Mouse (Mus musculus) midbrain, embryonic 11.5 days (tissue): Measurements from ENCODE around the gene Sun2. TPM values are rescaled to one million over a fixed set of nuclear protein-coding genes. Genes with fewer than 3 reads are reported as not detected.

Source experiments
- ATAC-seq: fragments of 200-750 bp; cut with Nextera tagmentation; 2 replicates; pipeline ENCODE4 v1.8.0; 2017; ENCODE audit warnings: moderate TSS enrichment, moderate library complexity; ENCODE audit not compliant: low FRiP score
- DNase-seq: peaks from one replicate; pipeline ENCODE4 v3.0.0; 2015; ENCODE audit warnings: low spot score; ENCODE audit errors: missing footprints
- H3K27ac ChIP-seq: fragments of 300-500 bp; sonication (generic); 2 replicates; pipeline ENCODE4 v1.5.1; 2014; ENCODE audit warnings: low read depth, low read length
- H3K27me3 ChIP-seq: fragments of 300-500 bp; sonication (generic); 2 replicates; pipeline ENCODE4 v1.6.1; 2014; ENCODE audit warnings: mild to moderate bottlenecking, low read length, moderate library complexity, mixed read lengths; ENCODE audit not compliant: control insufficient read depth, insufficient read depth
- H3K36me3 ChIP-seq: fragments of 300-500 bp; sonication (generic); 2 replicates; pipeline ENCODE4 v1.6.1; 2014; ENCODE audit warnings: mild to moderate bottlenecking, low read length, moderate library complexity, mixed read lengths; ENCODE audit not compliant: control insufficient read depth, insufficient read depth
- H3K4me1 ChIP-seq: fragments of 300-500 bp; sonication (generic); 2 replicates; pipeline ENCODE4 v1.6.1; 2014; ENCODE audit warnings: low read length; ENCODE audit not compliant: control insufficient read depth, insufficient read depth
- H3K4me2 ChIP-seq: fragments of 300-500 bp; sonication (generic); 2 replicates; pipeline ENCODE4 v1.6.1; 2014; ENCODE audit warnings: mild to moderate bottlenecking, moderate library complexity
- H3K4me3 ChIP-seq: fragments of 300-500 bp; sonication (generic); 2 replicates; pipeline ENCODE4 v1.5.1; 2014; ENCODE audit warnings: low read depth, low read length
- H3K9ac ChIP-seq: fragments of 300-500 bp; sonication (generic); 2 replicates; pipeline ENCODE4 v1.6.1; 2014; ENCODE audit warnings: low read length
- H3K9me3 ChIP-seq: fragments of 300-500 bp; sonication (generic); 2 replicates; pipeline ENCODE4 v1.6.1; 2016; ENCODE audit warnings: low read length; ENCODE audit not compliant: control insufficient read depth
- WGBS: fragments of 180-500 bp; shearing (Covaris S2); extraction: QIAGEN DNeasy Blood & Tissue Kit; methylation state at CpG from one replicate; pipeline ENCODE4 v1.1.7; 2014; 5-methylcytosine and 5-hydroxymethylcytosine counted together
- polyA plus RNA-seq: library from polyadenylated mRNA; unstranded; fragments of >200 nt; fragmentation: Nextera tagmentation; extraction: Ambion mirVana; gene quantifications from 2 replicates; pipeline ENCODE4 v1.2.1, GENCODE M21; 2014

The Sun2 gene
- polyA plus RNA-seq, 1 experiment from 2014 or later, result 4.2 TPM

DNA sequence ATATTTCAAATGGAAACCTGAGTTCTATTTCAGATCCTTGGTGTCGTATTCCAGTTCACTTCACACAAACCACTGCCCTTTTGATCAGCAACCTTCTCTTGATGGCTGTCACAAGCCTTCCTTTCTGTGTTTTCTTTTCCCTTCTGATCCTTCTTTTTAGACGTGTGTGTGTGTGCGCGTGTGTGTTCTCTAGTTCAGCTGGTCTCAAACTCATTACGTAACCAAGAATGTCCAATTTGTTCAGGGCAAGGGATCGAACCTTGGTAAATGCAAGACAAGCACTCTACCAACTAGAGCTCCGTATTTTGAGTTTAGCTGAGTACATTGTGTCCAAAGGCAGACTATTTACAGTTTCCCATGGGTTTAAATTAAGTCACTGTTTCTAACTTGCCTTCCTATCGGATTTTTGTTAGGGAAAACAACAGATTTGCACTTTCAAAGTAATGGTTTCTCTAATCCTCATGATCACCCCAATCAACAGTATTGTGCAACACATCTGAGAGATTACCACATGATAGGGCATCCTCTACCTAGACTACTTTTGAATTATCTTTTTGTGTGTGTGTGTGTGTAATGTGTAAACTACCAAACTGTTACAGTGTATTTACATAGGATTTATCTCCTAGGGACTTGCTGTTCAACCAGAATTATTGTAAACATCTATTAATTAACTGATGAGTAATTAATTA lies 53.9 kb downstream of the Sun2 start:
- Histone ChIP-seq H3K9ac (peak overlapping the region; percentile 84), H3K27me3 (no peaks in the 10 kb centered on the region), H3K4me3 (peak overlapping the region; percentile 79), H3K27ac (peak overlapping the region; percentile 85), H3K9me3 (no peaks in the 10 kb centered on the region), H3K4me1 (peaks cover 41% of the 10 kb centered on the region), H3K4me2 (peak overlapping the region; percentile 66), H3K36me3 (no peaks in the 10 kb centered on the region)
- WGBS, result 5% methylated on average over 8 of the region's 8 CpGs
- no peak for ATAC-seq
- DNase-seq, result no peak

DNA sequence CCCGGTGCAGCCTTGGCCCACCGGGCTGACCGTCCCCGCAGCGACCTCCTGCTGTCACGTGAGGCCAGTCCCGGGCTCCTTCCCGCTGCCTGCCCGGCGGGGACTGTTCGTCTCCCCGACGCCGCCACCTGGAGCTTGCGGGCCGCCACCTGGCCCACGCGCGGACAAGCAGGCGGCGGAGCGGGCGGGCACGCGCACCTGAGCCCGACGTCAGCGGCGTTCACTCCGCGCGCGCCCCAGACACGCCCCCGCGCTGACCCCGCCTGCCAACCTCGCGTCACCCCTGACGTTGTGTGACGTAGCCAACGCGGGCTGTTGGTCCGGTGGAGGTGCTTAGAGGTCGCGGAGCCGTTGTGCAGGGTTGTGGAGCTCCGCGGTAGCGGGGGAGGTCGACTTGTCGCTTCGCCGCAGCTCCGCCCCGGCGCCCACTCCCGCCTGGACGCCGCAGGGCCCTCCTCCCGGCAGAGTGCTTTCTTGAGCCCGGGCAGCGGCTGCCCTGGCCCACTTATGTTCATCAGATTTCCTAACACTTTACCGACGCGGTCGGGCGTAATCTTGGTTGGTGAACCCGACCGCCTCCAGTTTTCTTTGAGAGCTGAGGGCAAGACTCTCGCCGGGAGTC lies 54.6 kb downstream of the Sun2 start, which contains the start of gene Josd1:
Gene Josd1, minus strand, starts transcription at position 274 of the 622 bp plus-strand sequence.
- peaks cover 40% of the 10 kb centered on the region for H3K4me1 ChIP-seq
- H3K9ac ChIP-seq, result peak within 1 kb of the TSS; percentile 84
- peak; percentile 100 for DNase-seq
- no peaks in the 10 kb centered on the region for H3K9me3 ChIP-seq
- H3K4me2 ChIP-seq, result peak within 1 kb of the TSS; percentile 66
- H3K4me3 ChIP-seq, result peak within 1 kb of the TSS; percentile 79
- peak within 1 kb of the TSS; percentile 85 for H3K27ac ChIP-seq
- under 1% methylated on average over 63 of the region's 72 CpGs for WGBS
- H3K36me3 ChIP-seq, result no peaks in the 10 kb centered on the region
- ATAC-seq, result peak; percentile 61
- H3K27me3 ChIP-seq, result no peaks in the 10 kb centered on the region

DNA sequence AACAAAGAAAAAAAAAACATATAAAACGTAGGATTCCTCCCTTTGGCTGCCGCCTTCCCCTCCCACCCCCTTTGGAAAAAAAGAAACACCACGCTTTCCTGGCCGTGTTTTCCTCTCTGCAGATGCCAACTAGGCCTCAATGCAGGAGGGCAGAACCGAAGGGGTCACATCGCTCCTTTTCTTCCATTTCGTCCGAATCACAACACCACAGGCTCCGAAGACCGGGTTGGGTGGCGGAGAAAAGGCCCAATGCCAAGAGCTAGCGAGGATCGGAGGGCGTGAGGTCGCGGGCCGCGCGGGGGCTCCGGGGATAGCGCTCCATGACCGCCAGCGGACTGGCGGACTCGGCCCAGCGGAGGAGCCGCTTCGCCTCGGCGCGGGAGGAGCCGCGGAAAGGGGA lies 55.2 kb downstream of the Sun2 start:
- H3K4me1 ChIP-seq, result peaks cover 36% of the 10 kb centered on the region
- H3K9ac ChIP-seq, result peak overlapping the region; percentile 84
- peak; percentile 96 for DNase-seq
- no peaks in the 10 kb centered on the region for H3K36me3 ChIP-seq
- H3K4me2 ChIP-seq, result peak overlapping the region; percentile 66
- ATAC-seq, result no peak
- WGBS, result 0% methylated on average over 29 of the region's 33 CpGs
- no peaks in the 10 kb centered on the region for H3K9me3 ChIP-seq
- H3K27me3 ChIP-seq, result no peaks in the 10 kb centered on the region
- H3K4me3 ChIP-seq, result peak overlapping the region; percentile 79
- peak overlapping the region; percentile 17; the same call in 1 of the 2 replicates for H3K27ac ChIP-seq

DNA sequence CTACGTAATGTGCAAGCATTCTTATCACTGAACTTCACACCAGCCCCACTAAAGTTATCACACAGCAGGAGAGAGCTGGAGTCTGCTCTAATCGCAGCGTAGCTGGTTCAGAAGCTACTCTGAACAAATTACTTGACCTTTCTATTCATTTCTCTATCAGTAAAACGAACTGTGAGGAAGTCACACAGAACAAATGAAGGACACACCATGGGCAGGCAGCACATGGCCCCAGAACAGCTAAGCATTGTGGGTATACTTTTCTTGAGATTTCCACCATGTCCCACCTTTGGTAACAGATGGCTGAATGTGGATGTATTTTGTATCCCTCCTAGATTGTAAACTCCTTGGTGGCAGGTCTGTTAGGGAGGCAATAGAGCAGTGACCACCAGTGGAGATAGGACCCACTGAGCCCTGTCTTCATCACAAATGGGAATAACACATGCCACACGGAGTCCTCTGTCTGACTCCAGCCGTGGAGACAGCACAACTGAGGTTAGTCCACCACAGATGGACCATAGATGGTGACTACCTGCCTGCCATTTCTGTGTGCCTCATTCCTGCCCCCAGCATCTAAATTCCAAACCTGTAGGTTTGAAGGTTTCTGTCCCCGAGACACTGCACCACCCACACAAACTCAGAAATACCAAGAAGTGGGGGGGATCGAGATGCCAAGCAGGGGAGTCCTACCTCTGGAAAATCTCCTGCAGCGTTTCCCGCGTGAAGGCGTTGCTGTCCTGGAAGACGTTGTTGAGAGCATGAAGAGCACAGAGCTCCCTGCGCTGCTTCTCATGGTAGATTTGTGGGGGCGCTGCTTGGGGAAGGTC lies 56.1 kb downstream of the Sun2 start:
- Histone ChIP-seq H3K9me3 (no peaks in the 10 kb centered on the region), H3K4me1 (peaks cover 27% of the 10 kb centered on the region), H3K4me2 (peak overlapping the region; percentile 66), H3K4me3 (peak overlapping the region; percentile 79), H3K27me3 (no peaks in the 10 kb centered on the region), H3K36me3 (no peaks in the 10 kb centered on the region), H3K9ac (peak overlapping the region; percentile 84), H3K27ac (no peak overlapping the region)
- no peak for ATAC-seq
- no peak for DNase-seq
- WGBS, result 22% methylated on average over 15 of the region's 15 CpGs

DNA sequence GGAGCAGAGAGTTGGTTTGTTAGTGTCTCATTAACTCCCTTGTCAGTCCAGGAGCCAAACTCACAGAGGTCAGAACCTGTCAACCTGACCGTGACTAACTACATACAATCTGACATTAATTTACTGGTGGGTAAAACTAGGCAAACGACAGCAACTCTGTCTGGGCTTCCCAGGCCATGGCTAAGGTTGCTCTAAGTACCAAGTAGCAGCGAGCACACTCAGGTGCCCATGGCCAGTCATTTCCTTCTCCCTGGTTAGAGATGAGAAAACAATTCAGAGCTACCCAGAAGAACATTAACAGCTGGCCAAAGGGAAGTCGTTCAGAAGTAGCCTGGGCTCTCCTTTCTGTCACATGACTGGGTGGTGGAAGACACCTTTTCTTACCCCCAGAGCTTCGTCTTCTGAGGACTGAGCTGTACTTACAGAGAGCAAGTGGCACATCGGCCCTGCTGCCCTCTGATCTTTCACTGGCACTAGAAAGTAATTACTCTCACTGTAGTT lies 57.1 kb downstream of the Sun2 start:
- Histone ChIP-seq H3K9me3 (no peaks in the 10 kb centered on the region), H3K27me3 (no peaks in the 10 kb centered on the region), H3K36me3 (no peaks in the 10 kb centered on the region), H3K9ac (peak overlapping the region; percentile 84; the same call in 1 of the 2 replicates), H3K4me3 (peak overlapping the region; percentile 79; the same call in 1 of the 2 replicates), H3K27ac (no peak overlapping the region), H3K4me2 (peak overlapping the region; percentile 66), H3K4me1 (peaks cover 27% of the 10 kb centered on the region)
- 62% methylated on average over 6 of the region's 6 CpGs for whole genome bisulfite sequencing
- DNase-seq, result no peak
- no peak for ATAC-seq

DNA sequence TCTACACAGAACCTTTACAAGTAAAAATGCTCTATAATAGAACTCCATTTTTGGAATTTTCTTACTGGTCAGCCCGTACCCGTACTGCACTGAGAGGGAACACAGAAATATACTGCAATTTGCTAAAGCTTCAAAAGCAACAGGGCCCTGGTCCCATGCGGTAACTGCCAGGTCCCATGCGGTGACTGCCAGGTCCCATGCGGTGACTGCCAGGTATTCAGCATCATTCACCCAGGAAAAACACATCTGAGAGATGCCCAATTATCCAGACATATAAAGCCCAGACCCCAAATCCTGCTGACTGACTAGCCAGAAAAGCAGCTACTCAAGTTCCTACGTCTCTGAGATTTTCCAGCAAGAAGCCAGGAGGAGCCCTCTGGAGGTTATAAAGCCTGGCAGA lies 57.7 kb downstream of the Sun2 start:
- no peak overlapping the region for H3K27ac ChIP-seq
- peak overlapping the region; percentile 2; the same call in 1 of the 2 replicates for H3K9ac ChIP-seq
- peak overlapping the region; percentile 66; the same call in 1 of the 2 replicates for H3K4me2 ChIP-seq
- H3K4me3 ChIP-seq, result no peak overlapping the region
- DNase-seq (no peak), ATAC-seq (no peak)
- no peaks in the 10 kb centered on the region for H3K36me3 ChIP-seq
- H3K4me1 ChIP-seq, result peaks cover 23% of the 10 kb centered on the region
- no peaks in the 10 kb centered on the region for H3K27me3 ChIP-seq
- WGBS, result 92% methylated on average over 6 of the region's 6 CpGs
- no peaks in the 10 kb centered on the region for H3K9me3 ChIP-seq

DNA sequence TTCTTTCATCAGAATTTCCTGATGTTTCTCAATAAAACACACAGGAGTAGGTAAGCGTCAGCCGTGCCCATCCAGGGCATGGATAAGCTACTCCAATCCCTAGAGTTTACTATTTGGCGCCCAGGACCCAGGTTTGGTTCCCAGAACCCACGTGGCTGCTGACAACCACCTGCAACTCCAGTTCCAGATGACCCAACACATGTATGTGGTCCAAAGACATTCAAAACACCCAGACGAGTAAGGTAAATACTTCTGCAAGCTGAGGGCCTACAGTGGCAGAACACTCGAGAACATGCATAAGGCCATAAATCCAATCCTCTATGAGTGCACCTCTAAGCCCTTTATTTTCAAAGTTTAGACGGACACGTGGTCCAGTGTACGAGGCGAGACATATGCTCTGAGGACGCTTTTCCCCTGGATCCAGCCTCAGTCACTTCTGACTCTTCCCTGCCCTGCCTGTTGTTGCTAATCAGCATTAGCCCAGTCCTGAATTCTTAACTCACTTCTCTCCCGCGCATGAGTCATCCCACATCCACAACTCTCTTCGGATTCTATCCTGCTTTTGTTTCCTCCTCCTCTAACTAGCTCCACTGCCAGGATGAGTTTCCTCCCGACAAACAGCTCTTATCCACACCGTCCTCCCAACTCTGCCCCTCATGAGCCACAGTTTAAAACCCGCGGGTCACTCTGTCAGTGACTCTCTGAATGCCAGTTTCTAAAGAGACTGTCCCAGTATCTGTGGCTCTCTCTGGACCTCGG lies 58.5 kb downstream of the Sun2 start:
- DNase-seq, result no peak
- peaks cover 21% of the 10 kb centered on the region for H3K4me1 ChIP-seq
- no peaks in the 10 kb centered on the region for H3K36me3 ChIP-seq
- H3K4me2 ChIP-seq, result no peak overlapping the region
- H3K9me3 ChIP-seq, result no peaks in the 10 kb centered on the region
- H3K4me3 ChIP-seq, result no peak overlapping the region
- no peak for ATAC-seq
- H3K9ac ChIP-seq, result peak overlapping the region; percentile 12; the same call in 1 of the 2 replicates
- 78% methylated on average over 19 of the region's 19 CpGs for WGBS
- no peak overlapping the region for H3K27ac ChIP-seq
- no peaks in the 10 kb centered on the region for H3K27me3 ChIP-seq

DNA sequence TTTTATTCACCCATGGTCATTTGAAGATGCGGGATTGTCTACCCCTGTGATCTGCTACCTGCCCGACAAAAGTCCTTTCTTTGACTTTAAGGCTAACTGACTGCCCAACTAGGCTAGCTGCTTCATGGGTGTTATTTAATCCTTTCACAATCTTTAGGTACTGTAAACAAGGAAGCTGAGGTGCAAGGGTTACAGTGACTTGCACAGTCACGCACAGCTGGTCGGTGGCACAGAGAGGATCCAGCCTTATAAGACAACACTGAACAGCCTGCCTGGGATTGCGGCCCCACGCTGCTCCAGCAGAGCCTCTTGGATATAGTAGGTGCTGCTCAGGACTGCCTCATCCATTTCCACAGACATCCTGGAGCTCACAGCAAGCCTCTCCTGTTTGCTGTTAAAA lies 59.2 kb downstream of the Sun2 start:
- 87% methylated on average over 6 of the region's 6 CpGs for WGBS
- H3K9ac ChIP-seq, result no peak overlapping the region
- no peak overlapping the region for H3K4me2 ChIP-seq
- ATAC-seq (no peak), DNase-seq (no peak)
- peaks cover 18% of the 10 kb centered on the region for H3K4me1 ChIP-seq
- H3K27ac ChIP-seq, result no peak overlapping the region
- no peaks in the 10 kb centered on the region for H3K9me3 ChIP-seq
- H3K4me3 ChIP-seq, result no peak overlapping the region
- H3K36me3 ChIP-seq, result no peaks in the 10 kb centered on the region
- no peaks in the 10 kb centered on the region for H3K27me3 ChIP-seq
